Mouse (Mus musculus): ENCODE data around the gene Gle1. TPM values are rescaled to one million over a fixed set of nuclear protein-coding genes. Genes with fewer than 3 reads are reported as not detected.

Gene Gle1
- total and polyA plus RNA-seq, 2 experiments from 2014 or later = 57.4 to 62.3 TPM

DNA sequence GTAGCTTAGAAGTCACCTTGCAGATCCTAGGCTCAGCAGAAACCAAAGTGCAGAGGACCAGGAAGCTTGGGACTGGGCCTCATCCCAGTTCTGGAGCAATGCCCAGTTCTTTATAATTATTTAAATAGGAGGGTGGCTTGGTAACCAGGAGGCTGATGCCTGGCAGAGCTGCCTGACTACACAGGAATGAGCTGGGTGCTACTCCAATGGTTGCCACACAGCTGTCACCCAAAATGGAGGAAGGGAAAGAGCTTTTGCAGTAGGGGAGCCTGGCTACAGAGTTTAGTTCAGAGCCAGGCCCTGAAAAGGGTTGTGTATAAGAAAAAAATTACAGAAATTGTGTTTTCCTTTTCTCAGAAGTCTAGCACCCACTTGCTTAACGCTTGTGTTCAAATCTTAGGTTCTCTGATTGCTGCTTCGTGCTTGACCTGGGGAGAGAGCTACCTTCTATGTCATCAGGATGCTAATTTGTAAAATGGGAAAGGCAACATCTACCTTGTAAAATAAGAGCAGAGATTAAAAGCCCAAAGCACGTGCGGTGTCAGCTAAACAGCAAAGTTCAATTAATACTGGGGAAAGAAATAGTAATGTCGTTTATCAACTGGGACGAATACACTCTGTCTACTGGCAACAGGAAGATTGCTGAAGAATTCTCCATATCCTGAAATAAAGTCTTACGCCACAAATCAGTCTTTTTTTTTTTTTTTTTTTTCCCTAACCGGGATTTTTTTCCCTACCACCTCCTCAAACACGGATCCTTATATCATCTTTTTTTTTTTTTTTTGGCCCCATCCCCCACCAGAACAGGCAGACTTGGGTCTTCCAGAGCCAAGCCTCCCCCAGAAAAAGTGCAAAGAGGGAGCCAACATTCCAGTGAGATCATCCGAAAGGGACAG lies 29.4 kb downstream of the Gle1 start:
- H3K27ac ChIP-seq (ENCODE audit: low read depth, low read length) = peak overlapping the region; percentile 98
- H3K4me2 ChIP-seq (ENCODE audit: low read depth) = peak overlapping the region; percentile 58
- H3K36me3 ChIP-seq (ENCODE audit: insufficient read depth) = peaks cover 16% of the 10 kb centered on the region; the same call in 1 of the 2 replicates
- H3K9me3 ChIP-seq (ENCODE audit: low read length) = no peaks in the 10 kb centered on the region
- peak overlapping the region; percentile 99 for H3K4me3 ChIP-seq (ENCODE audit: low read depth, low read length)
- DNase-seq (peak; percentile 74), ATAC-seq (peak; percentile 15; the same call in 1 of the 2 replicates)
- H3K27me3 ChIP-seq (ENCODE audit: insufficient read depth, low read length) = no peaks in the 10 kb centered on the region
- 10% methylated on average over 10 of the region's 10 CpGs for WGBS
- H3K4me1 ChIP-seq (ENCODE audit: insufficient read depth) = peaks cover 25% of the 10 kb centered on the region
- no peak for TF ChIP-seq CTCF (IDR thresholded peaks at IDR 0.05; ENCODE audit: low read depth)
- peak overlapping the region; percentile 99 for H3K9ac ChIP-seq

DNA sequence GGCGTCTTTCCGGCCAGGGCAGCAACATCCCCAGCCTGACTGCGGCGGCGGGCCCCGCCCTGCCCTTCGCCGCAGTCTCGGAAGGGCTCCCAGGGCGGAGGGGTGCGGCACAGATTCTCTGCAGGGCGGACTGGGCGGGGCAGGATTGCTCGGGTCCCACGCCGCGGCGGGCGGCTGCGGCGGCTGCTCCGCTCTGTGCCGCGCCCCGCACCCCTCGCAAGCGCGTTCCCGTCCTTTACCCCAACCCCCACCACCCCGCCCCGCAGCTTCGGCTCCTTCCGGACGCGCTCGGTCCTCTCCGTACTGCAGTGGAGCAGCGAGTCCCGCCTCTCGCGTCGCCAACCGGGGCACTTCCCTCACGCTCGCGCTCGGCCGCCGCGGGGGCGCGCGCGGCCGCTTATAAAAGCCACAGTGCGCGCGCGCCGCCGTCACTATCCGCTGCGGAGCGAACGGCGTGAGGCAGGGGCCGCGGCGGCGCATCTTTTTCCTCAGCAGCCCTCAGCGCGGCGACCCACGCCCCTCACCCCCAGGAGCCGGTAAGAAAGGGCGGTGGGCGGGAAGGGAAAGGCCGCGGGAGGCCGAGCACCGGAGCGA lies 30.1 kb downstream of the Gle1 start, which contains the start of gene Sptan1:
Gene Sptan1 (plus strand): TSS at position 311 of the 594 bp plus-strand sequence.
- peak within 1 kb of the TSS; percentile 98 for H3K27ac ChIP-seq (ENCODE audit: low read depth, low read length)
- peaks cover 14% of the 10 kb centered on the region for H3K36me3 ChIP-seq (ENCODE audit: insufficient read depth)
- peak; percentile 99 for DNase-seq
- no peaks in the 10 kb centered on the region for H3K27me3 ChIP-seq (ENCODE audit: insufficient read depth, low read length)
- peak; percentile 99 for ATAC-seq
- no peak for TF ChIP-seq CTCF (IDR thresholded peaks at IDR 0.05; ENCODE audit: low read depth)
- WGBS = under 1% methylated on average over 75 of the region's 82 CpGs
- peak within 1 kb of the TSS; percentile 99 for H3K9ac ChIP-seq
- peak within 1 kb of the TSS; percentile 99 for H3K4me3 ChIP-seq (ENCODE audit: low read depth, low read length)
- peaks cover 25% of the 10 kb centered on the region for H3K4me1 ChIP-seq (ENCODE audit: insufficient read depth)
- peak within 1 kb of the TSS; percentile 58 for H3K4me2 ChIP-seq (ENCODE audit: low read depth)
- H3K9me3 ChIP-seq (ENCODE audit: low read length) = no peaks in the 10 kb centered on the region

GRCm38 (mm10) chr2:29965906-29966305 lies 30.7 kb downstream of the Gle1 start:
- TF ChIP-seq CTCF (IDR thresholded peaks at IDR 0.05; ENCODE audit: low read depth) = peak; percentile 33; the same call in 1 of the 2 replicates

GRCm38 (mm10) chr2:29966826-29967225 lies 31.6 kb downstream of the Gle1 start:
- no peak for ATAC-seq
- peak overlapping the region; percentile 99 for H3K4me3 ChIP-seq (ENCODE audit: low read depth, low read length)
- WGBS = 32% methylated on average over 2 of the region's 2 CpGs
- H3K4me2 ChIP-seq (ENCODE audit: low read depth) = peak overlapping the region; percentile 58
- TF ChIP-seq CTCF (IDR thresholded peaks at IDR 0.05; ENCODE audit: low read depth) = no peak
- peak overlapping the region; percentile 99 for H3K9ac ChIP-seq
- peaks cover 31% of the 10 kb centered on the region for H3K4me1 ChIP-seq (ENCODE audit: insufficient read depth)
- no peak for DNase-seq
- no peaks in the 10 kb centered on the region for H3K27me3 ChIP-seq (ENCODE audit: insufficient read depth, low read length)
- no peaks in the 10 kb centered on the region for H3K9me3 ChIP-seq (ENCODE audit: low read length)
- peaks cover 15% of the 10 kb centered on the region for H3K36me3 ChIP-seq (ENCODE audit: insufficient read depth)
- no peak overlapping the region for H3K27ac ChIP-seq (ENCODE audit: low read depth, low read length)

More at GRCm38 (mm10) chr2:29965906-29966305, 30.7 kb downstream of the Gle1 start:
- H3K9ac ChIP-seq = peak overlapping the region; percentile 99
- DNase-seq (peak; percentile 68), ATAC-seq (peak; percentile 54)
- H3K4me1 ChIP-seq (ENCODE audit: insufficient read depth) = peaks cover 30% of the 10 kb centered on the region
- WGBS = 1% methylated on average over 29 of the region's 41 CpGs
- H3K27ac ChIP-seq (ENCODE audit: low read depth, low read length) = peak overlapping the region; percentile 98
- H3K4me3 ChIP-seq (ENCODE audit: low read depth, low read length) = peak overlapping the region; percentile 99
- peaks cover 15% of the 10 kb centered on the region for H3K36me3 ChIP-seq (ENCODE audit: insufficient read depth)
- H3K27me3 ChIP-seq (ENCODE audit: insufficient read depth, low read length) = no peaks in the 10 kb centered on the region
- no peaks in the 10 kb centered on the region for H3K9me3 ChIP-seq (ENCODE audit: low read length)
- peak overlapping the region; percentile 58 for H3K4me2 ChIP-seq (ENCODE audit: low read depth)

GRCm38 (mm10) chr2:29967768-29968167 lies 32.5 kb downstream of the Gle1 start:
- peak overlapping the region; percentile 58 for H3K4me2 ChIP-seq (ENCODE audit: low read depth)
- no peak overlapping the region for H3K9ac ChIP-seq
- ATAC-seq (no peak), DNase-seq (no peak)
- no peaks in the 10 kb centered on the region for H3K9me3 ChIP-seq (ENCODE audit: low read length)
- H3K36me3 ChIP-seq (ENCODE audit: insufficient read depth) = peaks cover 15% of the 10 kb centered on the region
- 44% methylated on average over 5 of the region's 5 CpGs for WGBS
- 0 out of 2 replicates have a peak overlapping the region, but pooled peaks have one; percentile 2 for H3K4me3 ChIP-seq (ENCODE audit: low read depth, low read length)
- TF ChIP-seq CTCF (IDR thresholded peaks at IDR 0.05; ENCODE audit: low read depth) = no peak
- H3K4me1 ChIP-seq (ENCODE audit: insufficient read depth) = peaks cover 31% of the 10 kb centered on the region
- H3K27ac ChIP-seq (ENCODE audit: low read depth, low read length) = no peak overlapping the region
- no peaks in the 10 kb centered on the region for H3K27me3 ChIP-seq (ENCODE audit: insufficient read depth, low read length)

DNA sequence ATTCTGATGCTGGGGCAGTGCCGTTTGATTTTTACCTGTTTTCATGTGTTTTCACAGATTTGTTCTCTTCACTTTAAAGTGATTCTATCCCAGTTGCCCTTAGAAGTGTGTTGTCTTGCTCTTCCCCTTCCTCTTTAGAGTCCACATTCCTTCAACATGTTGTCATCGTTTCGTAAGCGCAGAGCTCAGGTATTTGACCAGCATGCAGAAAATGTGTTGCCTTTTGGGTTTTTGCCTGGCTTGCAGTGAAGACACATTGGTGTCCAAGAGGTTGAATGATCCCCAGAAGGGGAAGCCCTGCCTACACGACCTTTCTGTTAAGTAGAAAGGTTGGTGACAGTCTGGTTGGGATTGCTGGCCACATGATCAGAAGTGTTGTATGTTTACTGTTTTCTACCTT lies 33.4 kb downstream of the Gle1 start:
- Histone ChIP-seq H3K27me3 (ENCODE audit: insufficient read depth, low read length) (no peaks in the 10 kb centered on the region), H3K4me3 (ENCODE audit: low read depth, low read length) (no peak overlapping the region), H3K9me3 (ENCODE audit: low read length) (no peaks in the 10 kb centered on the region), H3K9ac (no peak overlapping the region), H3K4me2 (ENCODE audit: low read depth) (0 out of 2 replicates have a peak overlapping the region, but pooled peaks have one; percentile 11), H3K4me1 (ENCODE audit: insufficient read depth) (peaks cover 31% of the 10 kb centered on the region), H3K36me3 (ENCODE audit: insufficient read depth) (peaks cover 19% of the 10 kb centered on the region), H3K27ac (ENCODE audit: low read depth, low read length) (no peak overlapping the region)
- WGBS = 78% methylated on average over 5 of the region's 5 CpGs
- ATAC-seq (no peak), DNase-seq (no peak)
- no peak for TF ChIP-seq CTCF (IDR thresholded peaks at IDR 0.05; ENCODE audit: low read depth)

Measured in forebrain, postnatal 0 days (tissue).